ENCODE assay signal across 9 mouse cellular contexts in genomic region chr13:98504181-98504660, GRCm38 (mm10). TPM values are rescaled to one million over a fixed set of nuclear protein-coding genes. Genes with fewer than 3 reads are reported as not detected.
A peak's percentile ranks its signal among the peaks of the same experiment; 100 is the strongest.
DNase-seq lines count a peak whose midpoint lies in the region; ATAC-seq and TF ChIP-seq lines count a peak whose summit lies in the region.
"Had no signal": no experiment of that assay in that cellular context is flagged by ENCODE, and none has a peak within 500 bp of the region (broad histone marks: within the 10 kb centered on the region; RNA-seq: fewer than 3 reads in every experiment).

No protein-coding gene starts in this region.

- H3K4me1 ChIP-seq in kidney, postnatal 0 days (replicated peaks; ENCODE audit: insufficient read depth, low read length), result peaks cover 8% of the 10 kb centered on the region
- H3K4me1 ChIP-seq in embryonic facial prominence, embryonic 14.5 days (ENCODE audit: control insufficient read depth, insufficient read depth, low read length), result peaks cover 18% of the 10 kb centered on the region
- H3K4me1 ChIP-seq in intestine, postnatal 0 days (replicated peaks; ENCODE audit: control insufficient read depth, insufficient read depth, low read length), result peaks cover 5% of the 10 kb centered on the region; the same call in 1 of the 2 replicates
- no peaks in the 10 kb centered on the region for H3K4me1 ChIP-seq in small intestine, adult 2 months (ENCODE audit: control insufficient read depth, insufficient read depth, insufficient read length, low read length)
- H3K4me1 ChIP-seq: liver, embryonic 15.5 days had no signal

- peak overlapping the region; percentile 80 for H3K4me2 ChIP-seq in kidney, postnatal 0 days (ENCODE audit: low read length)
- H3K4me2 ChIP-seq in embryonic facial prominence, embryonic 14.5 days (ENCODE audit: low read depth, low read length), result peak overlapping the region; percentile 87
- H3K4me2 ChIP-seq in intestine, postnatal 0 days (replicated peaks; ENCODE audit: low read depth), result peak overlapping the region; percentile 61

- no peak for ATAC-seq in kidney, postnatal 0 days (replicated peaks; ENCODE audit: low FRiP score, low read depth)
- ATAC-seq in embryonic facial prominence, embryonic 14.5 days (ENCODE audit: low read depth), result peak; percentile 57
- no peak for ATAC-seq in intestine, postnatal 0 days

- no peak overlapping the region for H3K9ac ChIP-seq in kidney, postnatal 0 days (ENCODE audit: low read depth, low read length)
- peak overlapping the region; percentile 61; the same call in 1 of the 2 replicates for H3K9ac ChIP-seq in embryonic facial prominence, embryonic 14.5 days (ENCODE audit: low read depth, low read length)
- no peak overlapping the region for H3K9ac ChIP-seq in intestine, postnatal 0 days (ENCODE audit: low read depth, low read length)
- H3K9ac ChIP-seq: liver, embryonic 15.5 days had no signal

- peak overlapping the region; percentile 34 for H3K4me3 ChIP-seq in kidney, postnatal 0 days (replicated peaks; ENCODE audit: low read depth, low read length)
- peak overlapping the region; percentile 47 for H3K4me3 ChIP-seq in embryonic facial prominence, embryonic 14.5 days (ENCODE audit: low read depth, low read length)
- H3K4me3 ChIP-seq in intestine, postnatal 0 days (ENCODE audit: low read depth, low read length), result peak overlapping the region; percentile 41
- 0 out of 2 replicates have a peak overlapping the region, but pooled peaks have one; percentile 1 for H3K4me3 ChIP-seq in small intestine, adult 2 months (ENCODE audit: low read depth, low read length)

- no peak for TF ChIP-seq POLR2A in small intestine, adult 2 months (IDR thresholded peaks at IDR 0.05; ENCODE audit: low read depth, low read length)

- no peak overlapping the region for H3K27ac ChIP-seq in kidney, postnatal 0 days
- H3K27ac ChIP-seq in embryonic facial prominence, embryonic 14.5 days (replicated peaks; ENCODE audit: low read depth, low read length), result peak overlapping the region; percentile 87
- H3K27ac ChIP-seq in intestine, postnatal 0 days (ENCODE audit: low read depth, low read length), result no peak overlapping the region
- no peak overlapping the region for H3K27ac ChIP-seq in small intestine, adult 2 months (ENCODE audit: insufficient read depth, low read depth, low read length)
- H3K27ac ChIP-seq: liver, embryonic 15.5 days had no signal

- no peak for TF ChIP-seq CTCF in kidney, postnatal 0 days (IDR thresholded peaks at IDR 0.05; ENCODE audit: low read depth)
- TF ChIP-seq CTCF in intestine, postnatal 0 days (IDR thresholded peaks at IDR 0.05; ENCODE audit: low read depth), result no peak
- no peak for TF ChIP-seq CTCF in small intestine, adult 2 months (IDR thresholded peaks at IDR 0.05; ENCODE audit: extremely low read depth, insufficient read length, insufficient replicate concordance, low read depth, low read length)

- WGBS in kidney, postnatal 0 days, result under 1% methylated on average over 27 of the region's 27 CpGs
- WGBS in embryonic facial prominence, embryonic 14.5 days, result under 1% methylated on average over 27 of the region's 27 CpGs
- WGBS in intestine, postnatal 0 days, result under 1% methylated on average over 27 of the region's 27 CpGs
- 4% methylated on average over 27 of the region's 27 CpGs for WGBS in small intestine, adult 2 months

- DNase-seq in kidney, postnatal 0 days (ENCODE audit: low spot score), result no peak
- DNase-seq in kidney, adult 9 months, result no peak
- peak; percentile 54 for DNase-seq in embryonic facial prominence, embryonic 14.5 days (ENCODE audit: low spot score)
- DNase-seq in cerebellum, adult 11 months, result no peak
- DNase-seq in cerebellum, postnatal 36 days, result no peak
- DNase-seq in adrenal gland, adult 2 months, result no peak

- H3K9me3 ChIP-seq in kidney, postnatal 0 days (replicated peaks; ENCODE audit: low read length), result no peaks in the 10 kb centered on the region
- no peaks in the 10 kb centered on the region for H3K9me3 ChIP-seq in embryonic facial prominence, embryonic 14.5 days (ENCODE audit: control insufficient read depth, low read length)
- no peaks in the 10 kb centered on the region for H3K9me3 ChIP-seq in intestine, postnatal 0 days (ENCODE audit: control insufficient read depth)
- H3K9me3 ChIP-seq: liver, embryonic 15.5 days had no signal

- peaks cover 71% of the 10 kb centered on the region for H3K27me3 ChIP-seq in kidney, postnatal 0 days (ENCODE audit: insufficient read depth, low read length)
- H3K27me3 ChIP-seq in embryonic facial prominence, embryonic 14.5 days (replicated peaks; ENCODE audit: control insufficient read depth, insufficient read depth, low read length), result peaks cover 75% of the 10 kb centered on the region
- peaks cover 93% of the 10 kb centered on the region for H3K27me3 ChIP-seq in intestine, postnatal 0 days (replicated peaks; ENCODE audit: control insufficient read depth, insufficient read depth, low read length)
- H3K27me3 ChIP-seq in small intestine, adult 2 months (ENCODE audit: control insufficient read depth, insufficient read depth, low read length), result peaks cover 75% of the 10 kb centered on the region

- H3K36me3 ChIP-seq in kidney, postnatal 0 days (ENCODE audit: insufficient read depth, low read length), result no peaks in the 10 kb centered on the region
- no peaks in the 10 kb centered on the region for H3K36me3 ChIP-seq in embryonic facial prominence, embryonic 14.5 days (ENCODE audit: control insufficient read depth, insufficient read depth, low read length)
- no peaks in the 10 kb centered on the region for H3K36me3 ChIP-seq in intestine, postnatal 0 days (ENCODE audit: control insufficient read depth, insufficient read depth)
- H3K36me3 ChIP-seq in small intestine, adult 2 months (ENCODE audit: control insufficient read depth, insufficient read depth, low read length), result no peaks in the 10 kb centered on the region
- H3K36me3 ChIP-seq: liver, embryonic 15.5 days had no signal

RNA-seq across cellular contexts. Expression of gene Gm10320, which starts 12.4 kb away (rescaled TPM):
- polyA plus RNA-seq in kidney, postnatal 0 days (2015; fragmentation: Nextera tagmentation; extraction: Ambion mirVana), result 1.8 and 2.1 TPM in 2 replicates
- 1.5 and 2.4 TPM in 2 replicates for polyA plus RNA-seq in embryonic facial prominence, embryonic 14.5 days (2014; fragmentation: Nextera tagmentation; extraction: Ambion mirVana)
- 1.9 and 2.4 TPM in 2 replicates for polyA plus RNA-seq in intestine, postnatal 0 days (2015; fragmentation: Nextera tagmentation; extraction: Ambion mirVana)
- 0.43 and 1.1 TPM in 2 replicates for polyA plus RNA-seq in small intestine, adult 2 months (2012; rRNA removed)
- total RNA-seq in adrenal gland, adult 2 months (2021), result not detected
- polyA plus RNA-seq in adrenal gland, adult 2 months (2012; rRNA removed), result 1.3 and 1.9 TPM in 2 replicates
